Mouse (Mus musculus) lung, adult 2 months (tissue): ENCODE data around the gene Ets1.

Experiments
- CTCF ChIP-seq: fragments of 200-500 bp; IDR thresholded peaks from 2 replicates; pipeline ENCODE4 v1.5.1; 2011; ENCODE audit warnings: mild to moderate bottlenecking, low read length, control low read depth; ENCODE audit not compliant: insufficient read depth
- POLR2A ChIP-seq: fragments of 200-500 bp; IDR thresholded peaks from 2 replicates; pipeline ENCODE4 v1.6.1; 2011; ENCODE audit warnings: low read depth, mild to moderate bottlenecking, control low read depth, low read length, borderline replicate concordance; ENCODE audit errors: extremely low read depth

DNA sequence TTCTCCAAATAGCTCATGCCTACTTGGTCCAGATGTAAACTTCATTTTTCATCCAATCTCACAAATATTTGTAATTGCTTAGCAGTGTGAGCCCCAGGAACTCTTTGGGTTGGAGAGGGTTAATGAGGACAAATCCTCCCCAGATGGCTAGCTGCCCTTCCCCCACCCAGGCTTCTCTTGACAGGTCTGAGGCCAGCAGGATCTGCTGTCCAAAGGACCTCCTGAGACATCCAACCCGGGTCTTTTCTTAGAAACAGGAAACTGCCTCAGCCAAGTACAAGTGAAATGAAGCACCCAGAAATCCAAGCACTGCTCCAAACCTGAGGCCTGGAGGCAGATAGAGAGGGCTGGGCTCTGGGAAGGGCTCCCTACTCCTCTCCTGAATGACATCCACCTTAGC, 151.6 kb downstream of the Ets1 start:
- no peak for TF ChIP-seq CTCF
- no peak for TF ChIP-seq POLR2A
